Mouse (Mus musculus): ENCODE measurements around the gene Fgfr2.

Fgfr2 gene

DNA sequence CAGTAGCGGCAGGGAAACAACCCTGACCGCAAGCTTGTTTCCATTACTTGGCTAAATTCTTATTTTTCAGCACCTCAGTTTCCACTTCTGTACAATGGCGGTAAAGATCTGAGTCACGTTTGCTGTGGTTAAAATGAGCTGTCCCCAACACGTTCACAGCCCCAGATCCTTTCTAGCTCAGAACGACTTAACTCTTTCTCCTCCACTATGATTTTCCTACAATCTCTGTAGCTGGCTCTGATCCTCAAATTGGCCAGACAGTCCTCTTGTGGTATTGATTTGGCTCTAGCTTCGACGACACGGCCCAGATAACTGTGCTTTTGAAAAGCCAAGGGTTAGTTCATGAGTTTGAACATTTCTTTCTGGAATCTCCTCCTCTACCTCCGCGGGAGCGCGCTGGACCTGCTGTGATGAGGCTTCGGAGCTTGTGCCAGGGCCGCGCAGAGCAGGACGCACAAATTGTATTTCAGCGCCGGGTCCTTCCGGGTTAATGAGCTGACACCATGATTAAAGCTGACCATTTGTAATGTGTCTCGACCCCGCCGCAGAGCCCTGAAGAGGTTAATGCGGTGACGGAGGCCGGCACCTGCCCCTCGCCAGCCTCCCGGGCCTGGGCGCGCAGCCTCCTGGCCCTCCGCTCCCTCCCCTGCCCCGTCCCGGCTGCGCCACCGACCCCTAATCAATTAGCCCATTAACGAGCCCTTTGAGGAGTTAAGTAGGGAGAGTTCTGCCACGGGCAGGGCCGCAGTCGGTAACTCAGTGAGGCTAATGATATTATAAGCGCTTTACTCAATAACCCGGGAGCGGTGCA, 1571.0 kb downstream of the Fgfr2 start:
- no peak for DNase-seq

- no peak for DNase-seq
Observed at GRCm38 (mm10) chr7:131551471-131551870, 1571.7 kb downstream of the Fgfr2 start.

DNA sequence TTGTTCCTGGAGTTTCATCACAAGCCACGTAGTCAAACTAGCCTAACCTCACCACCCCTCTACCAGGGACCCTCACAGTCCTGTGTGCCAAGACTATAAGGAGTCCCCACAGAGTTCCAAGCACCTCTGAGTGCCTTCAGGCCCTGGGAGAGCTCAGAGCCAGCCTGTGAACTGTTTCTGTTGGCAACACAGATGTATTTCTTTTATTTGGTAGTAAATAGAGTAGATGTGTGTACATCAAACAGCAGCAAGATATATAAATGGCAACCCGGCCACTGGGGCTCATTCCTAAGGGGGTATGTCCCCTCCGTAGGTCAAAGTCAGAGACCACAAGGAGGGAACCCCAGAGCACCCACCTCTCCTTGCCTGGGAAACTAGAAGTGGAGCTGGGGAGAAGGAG, 1574.7 kb downstream of the Fgfr2 start, which contains the start of gene Hmx2:
Gene Hmx2 (plus strand): TSS at position 301 of the 400 bp plus-strand sequence.
- DNase-seq = no peak

DNA sequence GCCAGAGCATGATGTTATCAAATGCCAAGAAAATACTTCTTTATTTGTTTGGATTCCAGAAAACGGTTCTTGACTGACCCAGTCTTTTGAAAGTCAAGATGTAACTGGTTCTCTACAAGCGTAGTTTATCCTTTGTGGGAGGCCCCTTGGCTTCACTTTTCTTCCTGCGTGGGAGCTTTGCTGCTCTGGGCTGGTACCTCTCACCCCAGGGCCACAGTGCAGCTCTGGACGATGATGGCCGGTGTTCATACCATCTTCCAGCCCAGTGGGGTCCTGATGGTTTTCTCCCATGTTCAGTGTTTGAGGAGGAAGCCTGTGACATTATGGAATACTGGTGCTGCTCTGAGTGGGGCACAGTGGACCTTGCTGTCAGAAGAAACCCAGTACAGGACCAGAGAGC, 1575.7 kb downstream of the Fgfr2 start:
- DNase-seq = no peak

DNA sequence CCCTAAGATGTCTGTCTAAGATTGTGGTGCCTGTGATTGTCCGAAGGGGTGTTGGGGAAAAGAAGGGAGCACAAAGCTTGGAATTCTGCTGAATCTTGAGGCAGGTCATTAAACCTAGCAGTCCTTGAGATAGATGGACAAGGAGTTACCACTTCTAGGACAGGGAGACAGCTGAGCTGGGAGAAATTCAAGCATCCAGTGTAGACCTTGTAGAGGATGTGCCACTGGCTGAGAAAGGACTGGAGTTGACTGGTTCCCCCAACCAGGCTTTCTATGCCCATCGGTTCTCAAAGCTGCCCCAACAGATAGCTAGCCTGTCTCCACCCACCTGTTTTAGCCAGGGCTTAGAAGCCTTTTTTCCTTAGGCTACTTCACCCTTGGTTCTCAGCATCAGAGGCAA, 1576.7 kb downstream of the Fgfr2 start:
- DNase-seq = no peak

DNA sequence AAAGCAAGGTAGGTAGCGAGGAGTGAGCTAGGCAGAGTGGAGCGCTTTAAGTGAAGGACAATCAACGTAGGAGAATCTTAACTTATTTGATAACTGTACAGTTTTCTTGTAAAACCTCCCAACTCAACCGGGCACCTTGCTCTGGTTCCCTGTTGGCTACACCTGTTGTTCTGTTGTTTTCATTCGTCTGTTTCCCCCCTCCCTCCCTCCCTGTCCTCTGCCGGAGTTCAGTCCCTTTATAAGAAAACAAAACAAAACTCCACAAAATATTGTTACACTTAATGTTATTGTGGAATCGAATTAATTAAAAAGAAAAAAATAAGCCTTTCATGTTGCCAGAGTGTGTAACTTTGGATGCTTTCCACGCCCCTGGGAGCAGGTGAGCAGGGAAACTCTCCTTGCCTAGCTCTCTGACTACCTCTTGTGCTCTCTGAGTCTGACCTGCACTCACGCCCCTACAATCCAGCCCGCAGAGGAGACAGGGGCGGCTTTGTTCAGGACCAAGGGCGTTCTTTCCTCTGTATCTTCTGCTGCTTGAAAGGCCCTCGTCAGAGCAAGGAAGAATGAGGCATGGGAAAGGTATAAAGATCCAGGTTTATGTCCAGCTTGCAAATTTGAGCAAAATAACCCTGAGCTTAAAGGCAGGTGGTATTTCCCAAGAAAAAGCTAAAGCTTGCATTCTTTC, 1577.3 kb downstream of the Fgfr2 start:
- no peak for DNase-seq

DNA sequence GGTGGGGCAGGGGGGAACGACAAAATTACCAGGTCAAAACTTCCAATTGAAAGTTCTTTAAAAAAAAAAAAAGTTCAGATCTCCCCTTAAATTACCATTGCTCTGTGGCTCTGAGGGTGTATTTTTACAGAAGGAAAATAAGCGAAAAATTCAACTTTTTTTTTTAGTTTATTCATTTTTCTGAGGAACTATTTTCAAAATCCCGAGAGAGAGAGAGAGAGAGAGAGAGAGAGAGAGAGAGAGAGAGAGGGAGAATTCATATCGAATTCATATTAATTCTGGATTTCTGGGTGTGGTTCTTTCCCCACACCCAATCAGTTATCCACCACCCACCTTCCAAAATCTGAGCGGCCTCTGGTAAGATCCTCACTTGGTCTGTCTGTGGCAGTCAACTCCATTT, 1578.3 kb downstream of the Fgfr2 start:
- no peak for DNase-seq

DNA sequence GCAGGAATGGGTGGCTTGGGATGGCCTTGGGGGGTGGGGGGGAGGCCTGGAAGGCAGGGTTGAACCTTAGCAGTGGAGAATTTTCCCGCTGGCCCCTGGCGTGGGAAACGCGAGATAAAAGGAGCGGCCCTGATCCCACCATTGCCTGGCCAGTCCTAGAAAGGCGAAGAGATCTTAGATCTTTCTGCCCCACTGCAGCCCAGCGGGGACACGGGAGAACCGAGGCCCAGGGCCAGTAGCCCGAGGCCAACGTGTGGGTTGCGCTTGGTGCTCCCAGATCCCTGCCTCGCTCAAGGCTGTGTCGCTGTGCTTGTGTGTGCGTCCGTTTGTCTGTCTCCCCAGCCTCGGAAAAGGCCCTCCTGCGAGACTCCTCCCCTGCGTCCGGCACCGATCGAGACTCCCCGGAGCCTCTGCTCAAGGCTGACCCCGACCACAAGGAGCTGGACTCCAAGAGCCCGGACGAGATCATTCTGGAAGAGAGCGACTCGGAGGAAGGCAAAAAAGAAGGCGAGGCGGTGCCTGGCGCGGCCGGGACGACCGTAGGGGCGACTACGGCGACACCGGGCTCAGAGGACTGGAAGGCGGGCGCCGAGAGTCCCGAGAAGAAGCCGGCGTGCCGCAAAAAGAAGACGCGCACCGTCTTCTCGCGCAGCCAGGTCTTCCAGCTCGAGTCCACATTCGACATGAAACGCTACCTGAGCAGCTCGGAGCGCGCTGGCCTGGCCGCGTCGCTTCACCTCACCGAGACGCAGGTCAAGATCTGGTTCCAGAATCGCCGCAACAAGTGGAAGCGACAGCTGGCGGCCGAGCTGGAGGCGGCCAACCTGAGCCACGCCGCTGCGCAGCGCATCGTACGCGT, 1579.3 kb downstream of the Fgfr2 start:
- peak; percentile 6 for DNase-seq

- DNase-seq = no peak
Observed at GRCm38 (mm10) chr7:131542872-131543622, 1580.1 kb downstream of the Fgfr2 start.

DNA sequence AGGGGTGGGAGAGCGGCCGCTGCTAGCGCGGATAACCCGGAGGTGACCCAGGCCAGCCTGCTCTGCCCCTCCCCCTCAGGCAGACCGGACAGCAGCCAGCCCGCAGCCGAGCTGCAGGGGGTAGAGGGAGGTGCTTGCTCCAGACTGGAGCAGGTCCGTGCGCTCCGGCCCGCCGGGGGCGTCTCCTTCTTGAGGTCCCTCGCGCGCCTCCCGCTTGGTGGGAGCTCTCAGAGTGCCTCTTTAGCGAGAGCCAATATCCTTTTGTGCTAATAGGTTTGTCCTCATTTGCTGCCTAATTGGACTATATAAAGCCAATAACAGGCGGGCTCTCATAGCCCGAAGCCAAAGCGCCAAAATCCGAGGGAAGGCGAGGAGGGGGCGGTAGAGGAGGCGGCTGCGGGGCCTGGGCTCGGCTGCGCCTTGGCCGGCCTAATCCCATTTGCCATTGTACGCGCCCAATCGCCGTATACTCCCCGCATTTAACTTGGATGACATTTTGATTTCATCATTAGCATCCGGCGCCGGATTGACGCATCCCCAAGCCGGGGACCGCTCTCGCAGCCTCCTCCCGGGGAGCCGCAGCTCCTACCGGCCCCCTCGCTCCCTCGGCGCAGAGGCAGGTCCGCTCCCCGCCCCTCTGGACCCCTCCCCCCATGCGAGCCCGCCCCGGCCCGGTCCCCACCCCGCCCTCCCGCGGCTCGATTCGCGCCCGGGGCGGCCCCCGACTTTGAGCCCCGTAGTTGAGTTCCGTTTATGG, 1580.9 kb downstream of the Fgfr2 start, which contains the start of gene Hmx3:
Gene Hmx3 (plus strand): TSS at position 753 of the 757 bp plus-strand sequence.
- peak; percentile 14 for DNase-seq

DNA sequence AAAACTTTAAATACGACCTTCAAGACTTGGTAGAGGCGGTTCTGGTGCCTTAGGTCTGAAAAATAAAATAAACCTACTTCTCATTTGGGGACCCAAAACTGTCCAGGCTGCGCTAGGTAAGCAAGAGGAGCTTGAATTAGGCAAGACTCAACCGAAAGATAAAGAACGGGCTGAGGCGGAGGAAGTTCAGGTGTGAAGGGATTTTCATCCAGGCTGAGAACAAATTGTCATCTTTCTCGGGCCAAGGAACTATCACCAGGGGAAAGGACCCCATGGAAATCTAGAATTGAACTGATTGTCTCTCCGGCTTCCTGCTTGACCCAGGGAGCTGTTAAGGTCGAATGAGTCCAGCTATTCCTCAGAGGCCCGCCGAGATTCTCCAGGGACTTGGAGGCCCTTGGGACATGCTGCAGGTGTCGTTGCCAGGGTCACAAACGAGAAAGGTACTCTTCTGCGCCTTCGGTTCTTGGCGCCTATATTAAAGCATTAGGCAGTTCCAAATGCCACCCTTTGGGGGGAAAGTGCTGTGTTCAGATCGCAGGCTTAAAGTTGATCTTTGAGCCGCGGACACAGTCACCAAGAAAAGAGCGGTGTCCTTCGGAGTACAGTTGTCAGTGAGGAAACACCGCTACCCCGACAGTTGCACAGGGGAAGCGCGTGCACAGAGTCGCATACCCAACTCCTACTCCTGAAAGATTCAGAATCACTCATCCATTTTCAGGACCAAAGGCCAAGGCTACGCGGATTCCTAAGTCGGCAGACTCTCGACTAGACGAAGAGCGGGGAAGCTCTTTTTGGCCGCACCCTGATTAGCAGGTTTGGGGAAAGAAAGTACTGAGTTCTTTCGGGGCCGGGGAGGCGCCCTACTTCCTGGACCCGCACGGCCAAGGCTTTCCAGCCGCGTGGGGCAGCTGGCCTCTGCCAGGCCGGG, 1581.7 kb downstream of the Fgfr2 start:
- no peak for DNase-seq

DNA sequence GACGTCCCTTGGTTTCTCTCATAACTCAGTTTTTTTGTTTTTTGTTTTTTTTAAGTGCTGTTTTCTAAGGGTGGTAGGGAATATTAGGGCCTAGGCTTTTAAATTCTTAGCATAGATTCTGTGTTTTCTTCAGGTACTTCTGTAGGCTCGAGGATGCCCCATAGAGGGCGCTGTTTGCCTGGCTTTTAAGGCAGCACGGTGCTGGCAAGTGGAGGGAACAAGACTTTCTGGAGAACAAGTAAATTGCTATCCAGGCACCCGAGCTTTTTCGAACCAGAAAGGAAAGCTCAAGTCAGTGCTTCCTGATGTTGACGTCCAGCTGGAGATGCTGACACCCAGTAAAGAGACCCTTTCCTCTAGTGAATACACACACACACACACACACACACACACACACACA, 1583.2 kb downstream of the Fgfr2 start:
- peak; percentile 90 for DNase-seq

DNA sequence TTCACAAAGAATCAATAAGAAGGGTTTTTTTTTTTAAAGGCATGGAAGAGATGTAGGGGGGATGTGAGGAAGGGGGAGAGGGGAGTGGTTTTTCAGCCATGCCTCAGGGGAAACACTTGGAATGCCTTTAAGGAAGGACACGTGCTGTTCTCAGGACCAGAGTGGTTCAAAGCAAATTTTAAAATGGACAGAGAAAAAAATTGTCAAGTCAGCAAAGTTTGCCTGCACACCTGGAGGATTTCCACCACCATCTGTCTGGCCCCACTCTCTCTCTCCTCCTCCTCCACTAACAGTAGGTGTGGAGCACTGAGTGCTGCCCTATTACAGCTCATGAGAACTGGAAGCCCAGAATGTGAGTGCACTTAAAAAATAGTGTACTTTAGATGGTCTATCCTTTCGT, 1619.4 kb downstream of the Fgfr2 start:
- DNase-seq = no peak

DNA sequence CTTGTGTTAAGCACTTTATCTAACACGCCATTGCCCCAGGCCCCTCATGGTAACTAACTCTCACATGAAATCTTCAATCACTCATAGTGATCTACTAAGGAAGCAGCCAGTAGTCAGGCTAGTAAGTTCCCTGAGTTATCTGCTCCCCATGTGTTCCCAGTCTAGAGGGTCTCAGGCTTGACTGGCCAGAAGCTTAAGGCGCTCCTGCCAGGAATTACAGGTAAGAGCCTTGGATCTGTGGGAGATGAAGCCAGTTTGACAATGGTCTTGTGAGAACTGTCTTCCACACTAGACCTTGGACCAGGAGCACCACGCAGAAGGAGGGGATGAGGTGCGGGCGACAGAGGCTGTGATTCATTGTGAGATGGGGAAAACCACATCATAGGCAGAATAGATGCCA, 1644.7 kb downstream of the Fgfr2 start:
- DNase-seq = no peak

- DNase-seq = no peak
Observed at GRCm38 (mm10) chr7:131477140-131477539, 1646.0 kb downstream of the Fgfr2 start.

DNA sequence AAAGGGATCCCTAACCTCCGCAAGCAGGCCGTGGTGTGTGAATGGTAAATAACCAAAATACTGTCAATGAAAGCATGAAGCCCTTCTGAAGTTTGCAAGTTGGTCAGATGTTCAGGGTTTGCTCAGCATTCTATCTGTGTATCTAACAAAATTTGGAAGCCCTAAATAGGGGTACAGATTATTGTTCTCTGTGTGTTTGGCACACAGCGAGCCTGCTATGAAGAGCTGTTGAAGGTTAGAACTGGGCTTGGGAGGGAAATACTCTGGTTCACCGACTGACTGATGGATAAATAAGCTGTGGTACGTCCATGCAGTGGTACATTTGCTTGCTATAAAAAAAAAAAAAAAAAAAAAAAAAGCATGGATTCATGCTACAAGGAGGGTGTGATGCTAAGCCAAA, 1651.6 kb downstream of the Fgfr2 start:
- no peak for DNase-seq

- DNase-seq = no peak
Observed at GRCm38 (mm10) chr7:131469506-131469905, 1653.6 kb downstream of the Fgfr2 start.

- DNase-seq = no peak
Observed at GRCm38 (mm10) chr7:131467312-131467711, 1655.8 kb downstream of the Fgfr2 start.

GRCm38 (mm10) chr7:131465735-131466134, 1657.4 kb downstream of the Fgfr2 start:
- DNase-seq = no peak

DNA sequence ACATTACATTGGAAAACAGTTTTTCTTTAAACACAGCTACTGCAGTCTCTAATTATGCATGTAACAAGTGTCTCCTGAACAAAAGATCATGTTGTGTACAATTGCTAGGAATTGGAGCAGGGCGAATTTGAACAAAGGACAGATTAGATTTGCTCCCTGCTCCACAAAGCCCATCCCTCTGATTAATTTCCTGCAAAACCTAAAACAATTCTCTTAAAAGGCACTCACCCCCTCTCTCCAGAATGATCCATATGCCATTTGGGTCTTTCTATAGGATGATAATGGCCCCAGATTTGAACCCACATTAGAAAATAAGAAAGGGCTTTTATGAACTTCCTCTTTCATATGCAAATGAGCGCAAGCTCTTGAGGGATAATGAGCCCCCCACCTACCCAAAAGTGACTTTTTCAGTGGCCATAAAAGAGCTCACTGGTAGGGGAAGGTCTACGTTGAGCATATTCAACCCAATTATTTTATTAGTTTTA, 1658.0 kb downstream of the Fgfr2 start:
- DNase-seq = no peak

Measured in lung, postnatal 10 days (tissue).